Mouse (Mus musculus) telencephalon, adult 2 months (tissue): Measurements from ENCODE around the gene Hsf5.

Source experiments
- DNase-seq: peaks from one replicate; pipeline ENCODE4 v3.0.0-alpha.2; 2011; ENCODE audit warnings: low read depth, low spot score

The Hsf5 gene

GRCm38 (mm10) chr11:87616790-87617474 lies at the start of gene Hsf5:
Gene Hsf5, plus strand, starts transcription at chr11:87617164.
- no peak for DNase-seq

- DNase-seq: no peak
These were observed 48.6 kb upstream of the Hsf5 start, which contains the start of gene Sept4 for GRCm38 (mm10) chr11:87568255-87568953. Gene Sept4, plus strand, starts transcription at chr11:87568903.

- DNase-seq: no peak
These were observed 46.2 kb upstream of the Hsf5 start for GRCm38 (mm10) chr11:87570743-87571142.

DNA sequence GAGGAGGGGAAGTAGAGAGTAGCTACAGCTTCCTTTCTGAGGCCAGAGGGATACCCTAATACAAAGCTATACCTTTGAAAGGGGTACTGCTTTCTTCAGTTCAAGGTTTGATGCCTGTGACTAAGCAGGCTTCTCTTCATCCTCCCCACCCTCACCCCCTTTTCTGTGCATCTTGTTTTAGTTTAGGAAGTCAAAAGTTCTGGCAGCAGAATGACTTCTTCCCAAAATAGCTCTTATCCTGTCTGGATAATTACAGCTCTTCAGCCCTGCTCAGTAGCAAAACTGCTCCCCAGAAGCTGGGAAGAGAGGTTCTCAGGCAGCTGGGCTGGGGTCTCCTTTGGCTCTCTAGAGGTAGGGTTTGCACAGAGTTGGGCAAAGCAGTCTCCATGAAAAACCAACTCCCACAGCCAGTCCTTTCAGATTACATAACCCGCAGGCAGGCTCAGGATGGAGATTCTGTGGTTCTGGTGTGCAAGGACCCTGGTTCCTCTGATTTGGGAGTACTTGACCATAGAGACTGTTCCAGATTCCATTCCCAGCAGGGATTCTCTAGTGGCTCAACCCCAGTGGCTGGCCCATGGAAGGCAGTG lies 45.5 kb upstream of the Hsf5 start:
- DNase-seq: no peak

DNA sequence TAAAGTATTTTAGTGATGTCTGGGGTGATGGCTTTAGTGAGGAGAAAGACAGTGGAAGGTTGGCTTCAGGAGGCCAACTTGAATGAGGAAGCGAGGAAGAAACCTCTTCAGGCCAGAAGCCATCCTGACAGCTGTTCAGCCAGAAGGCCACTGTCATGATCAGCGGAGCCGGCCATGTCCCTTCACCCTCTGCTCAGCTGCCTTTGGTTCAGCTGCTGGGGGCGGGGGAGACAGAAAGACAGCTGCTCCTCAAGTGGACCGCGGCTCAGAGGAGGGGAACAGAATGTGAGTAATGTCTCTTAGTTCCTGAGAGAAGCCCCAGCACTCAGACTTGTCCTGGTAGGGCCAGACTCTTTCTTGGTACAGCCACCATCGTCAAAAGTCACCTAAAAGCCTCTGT lies 43.2 kb upstream of the Hsf5 start:
- no peak for DNase-seq

DNA sequence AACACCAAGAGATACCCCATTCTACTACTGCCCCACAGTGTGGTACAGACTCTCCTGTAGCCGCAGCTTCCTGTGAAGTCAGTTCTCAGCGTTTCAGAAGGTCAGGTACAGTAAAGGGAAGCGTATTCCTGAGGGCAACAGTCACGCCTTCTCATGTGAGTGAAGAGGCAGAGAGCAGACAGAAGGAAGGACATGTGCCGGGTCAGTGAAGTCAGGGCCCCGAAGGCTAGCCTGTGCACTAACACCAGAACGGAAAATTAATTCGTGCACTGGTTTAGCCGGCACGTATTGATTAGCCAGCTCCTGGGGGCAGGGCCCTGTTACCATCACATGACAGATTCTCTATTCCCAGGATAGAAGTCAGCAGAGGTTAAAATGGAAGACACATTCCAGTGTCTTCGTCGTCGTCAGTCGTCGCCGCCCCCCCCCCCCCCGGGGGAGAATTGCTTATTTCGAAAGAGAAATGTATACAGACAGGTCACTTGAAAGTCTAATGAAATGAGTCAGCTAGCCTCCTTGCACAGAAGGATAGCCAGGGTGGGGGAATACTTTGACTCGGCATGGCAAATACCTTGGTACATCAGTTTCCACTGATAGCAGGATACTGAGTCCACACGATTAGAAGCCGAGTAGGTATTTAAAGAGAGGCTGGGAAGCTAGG lies 42.3 kb upstream of the Hsf5 start:
- no peak for DNase-seq

DNA sequence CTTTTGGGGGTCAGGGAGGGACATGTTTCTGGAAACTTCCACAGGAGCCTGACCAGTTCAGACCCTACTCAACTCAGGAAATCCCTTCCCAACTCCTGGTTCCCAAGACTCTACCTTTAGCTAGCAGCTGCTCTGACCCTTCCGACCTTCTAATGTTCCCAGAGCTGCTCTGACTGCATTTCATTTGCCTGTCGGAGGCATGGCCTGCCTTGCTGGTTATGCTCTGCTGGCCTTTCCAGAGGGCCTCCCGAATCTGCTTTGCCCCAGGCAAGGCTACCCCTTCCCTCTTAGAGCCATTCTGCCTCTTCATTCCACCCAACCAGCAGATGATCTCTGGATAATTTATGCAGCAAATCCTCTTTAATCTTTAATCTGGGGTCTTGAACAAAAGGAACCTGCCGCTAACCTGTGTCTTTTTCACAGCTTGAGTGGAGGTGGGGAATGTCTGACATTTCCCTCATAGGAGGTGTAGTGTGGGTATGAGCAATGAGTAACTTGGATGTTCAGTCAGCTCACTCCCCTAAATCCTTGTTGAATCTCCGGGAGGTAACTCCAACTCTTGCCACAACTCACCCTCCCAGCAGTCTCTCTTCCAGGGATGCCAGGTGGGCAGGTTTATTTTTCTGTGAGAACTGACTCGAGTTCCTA lies 39.2 kb upstream of the Hsf5 start:
- no peak for DNase-seq

GRCm38 (mm10) chr11:87578249-87578962 lies 38.6 kb upstream of the Hsf5 start:
- no peak for DNase-seq

DNA sequence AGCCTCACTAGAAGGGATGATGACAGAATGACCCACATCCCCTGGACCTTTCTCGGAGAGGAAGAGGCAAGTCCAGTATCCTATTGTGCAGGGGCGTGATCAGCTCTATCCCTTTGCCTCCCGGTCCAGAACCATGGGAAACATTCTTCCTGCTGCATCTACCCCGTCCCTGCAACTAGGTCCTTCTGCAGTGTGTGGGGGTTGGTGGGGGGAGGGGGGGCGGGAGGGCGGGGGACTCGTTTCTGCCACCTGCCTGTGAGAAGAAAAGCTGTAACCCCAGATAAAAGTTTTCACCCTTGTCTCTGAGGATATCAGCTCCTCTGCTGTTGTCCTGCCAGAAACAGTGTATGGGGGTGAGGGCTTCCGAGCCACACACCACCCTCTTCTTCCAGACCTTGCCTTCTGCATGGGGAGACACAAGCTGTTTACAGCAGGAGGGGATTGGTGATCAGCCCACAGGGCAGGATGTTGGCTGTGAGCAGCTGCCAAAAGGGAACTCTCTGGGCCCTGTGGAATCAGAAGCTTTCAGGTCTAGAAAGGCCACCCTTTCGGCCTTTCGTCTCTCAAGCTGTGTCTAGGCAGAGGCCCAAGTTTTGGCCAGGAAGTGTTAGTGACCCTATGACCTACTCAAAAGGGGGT lies 37.9 kb upstream of the Hsf5 start:
- no peak for DNase-seq

DNA sequence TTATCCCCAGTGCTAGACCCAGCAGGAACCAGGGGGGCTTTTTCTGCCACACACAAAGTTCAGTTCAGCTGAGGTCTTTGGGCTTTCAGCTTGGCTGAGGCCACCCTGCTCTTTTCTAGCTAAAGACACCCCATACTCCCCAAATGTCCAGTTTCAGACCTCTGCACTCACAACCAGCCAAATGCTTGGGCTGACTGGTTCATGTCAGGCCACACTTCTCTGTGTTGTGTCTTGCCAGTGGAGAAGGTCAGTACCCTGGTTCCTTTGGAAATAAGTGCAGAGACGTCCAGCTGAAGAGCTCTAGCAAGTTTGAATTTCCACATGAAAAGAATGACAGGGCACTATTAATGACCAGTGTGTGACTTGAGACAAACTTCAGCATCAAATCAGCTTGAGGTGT lies 37.3 kb upstream of the Hsf5 start:
- no peak for DNase-seq

DNA sequence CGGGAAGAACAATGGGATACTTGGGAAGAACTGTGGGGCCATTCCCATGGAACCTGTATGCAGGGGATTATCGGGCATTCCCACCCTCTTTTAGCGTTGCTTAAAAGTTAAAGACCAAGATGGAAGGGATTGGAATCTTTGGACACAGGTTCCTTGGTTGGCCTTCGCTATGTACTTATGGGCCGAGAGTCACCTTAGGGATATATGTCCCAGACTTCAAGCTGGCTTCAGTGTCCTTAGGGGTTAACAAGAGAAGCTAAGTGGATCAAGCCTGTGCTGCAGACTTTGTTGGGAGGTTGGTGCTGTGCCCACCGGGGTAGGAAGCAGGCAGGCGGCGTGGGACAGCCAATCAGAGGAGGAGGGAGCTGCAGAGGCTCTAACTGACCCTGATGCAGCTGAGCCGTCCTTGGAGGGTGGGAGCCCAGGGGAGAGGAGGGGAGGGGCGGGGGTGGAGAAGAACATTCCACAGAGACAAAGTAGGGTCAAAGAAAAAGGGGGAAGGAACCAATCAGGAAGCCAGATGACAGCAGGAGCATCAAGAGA lies 36.4 kb upstream of the Hsf5 start:
- no peak for DNase-seq

- no peak for DNase-seq
These were observed 35.7 kb upstream of the Hsf5 start for GRCm38 (mm10) chr11:87581161-87581865.

DNA sequence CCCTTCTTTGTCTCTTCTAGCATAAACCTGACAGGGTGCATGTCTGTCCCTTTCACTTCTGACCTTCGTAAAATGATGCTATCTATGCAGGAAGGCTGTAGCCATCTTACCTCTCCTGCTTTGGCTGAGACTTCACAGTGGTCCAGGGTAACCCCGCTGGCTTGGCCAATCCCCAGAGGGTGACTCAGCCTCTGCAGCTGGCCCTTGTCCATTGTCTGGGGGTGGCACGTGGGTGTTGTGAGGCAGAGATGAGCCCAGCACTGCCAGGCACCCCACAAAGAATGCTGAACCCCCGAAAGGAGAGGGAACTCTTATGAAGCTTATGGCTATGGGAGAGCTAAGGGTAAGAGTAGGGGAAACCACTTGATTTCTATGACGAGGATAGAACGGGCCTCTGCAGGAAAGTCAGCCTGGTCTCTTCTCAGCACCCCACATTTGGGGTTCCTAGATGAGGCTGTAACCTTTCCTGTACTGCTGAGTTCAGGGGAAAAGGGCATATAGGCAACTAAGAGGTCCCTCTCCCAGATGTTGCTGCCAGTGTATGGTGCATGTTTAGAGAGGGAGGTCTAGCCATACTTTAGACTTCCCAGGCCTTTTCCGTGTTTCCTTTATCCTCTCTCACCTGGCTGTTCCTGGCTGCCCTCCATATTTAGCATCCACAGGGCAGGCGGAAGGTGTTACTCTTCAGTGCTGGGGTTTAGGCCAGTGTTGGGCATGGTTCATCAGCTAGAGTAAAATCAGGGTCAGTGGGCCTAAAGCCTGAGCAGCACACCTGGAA lies 34.8 kb upstream of the Hsf5 start:
- no peak for DNase-seq

GRCm38 (mm10) chr11:87583291-87584034 lies 33.5 kb upstream of the Hsf5 start:
- no peak for DNase-seq

DNA sequence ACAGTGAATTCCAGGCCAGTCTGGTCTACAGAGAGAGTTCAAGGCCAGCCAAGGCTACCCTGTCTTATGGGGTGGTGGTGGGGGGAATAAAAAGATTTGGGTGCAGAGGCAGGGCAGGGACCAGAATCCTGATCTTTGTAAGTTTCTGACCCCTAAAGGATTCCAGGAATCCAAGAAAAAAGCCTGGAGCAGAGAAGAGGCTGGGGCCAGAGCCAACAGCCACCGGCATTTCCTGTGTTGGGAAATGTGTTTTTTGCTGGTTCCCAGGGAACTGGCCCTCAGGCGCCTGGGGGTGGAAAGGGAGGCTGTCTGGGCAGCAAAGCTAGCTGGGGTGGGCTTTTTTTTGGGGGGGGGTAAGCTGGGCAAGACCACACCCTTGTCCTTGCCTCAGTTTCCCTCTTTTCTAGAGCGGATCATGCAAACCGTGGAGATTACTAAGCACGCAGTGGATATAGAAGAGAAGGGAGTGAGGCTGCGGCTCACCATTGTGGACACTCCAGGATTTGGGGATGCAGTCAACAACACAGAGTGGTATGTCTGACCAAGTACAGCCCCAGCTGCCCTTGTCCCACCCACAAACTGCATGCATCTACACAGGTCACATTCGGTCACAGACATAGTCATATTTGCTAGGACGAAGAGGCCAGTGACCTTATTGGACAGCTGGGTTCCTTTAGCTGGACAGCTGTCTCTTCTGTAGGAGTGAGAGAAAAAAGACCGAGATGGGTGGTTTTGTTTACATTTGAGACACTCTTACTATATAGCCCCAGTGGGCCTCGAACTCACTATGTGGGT lies 32.1 kb upstream of the Hsf5 start:
- DNase-seq: no peak

- DNase-seq: no peak
These were observed 29.6 kb upstream of the Hsf5 start for GRCm38 (mm10) chr11:87587211-87587874.

- DNase-seq: no peak
These were observed 27.4 kb upstream of the Hsf5 start for GRCm38 (mm10) chr11:87589605-87590004.
